Mouse (Mus musculus): Measurements from ENCODE around the gene Eya4.

Eya4 gene

DNA sequence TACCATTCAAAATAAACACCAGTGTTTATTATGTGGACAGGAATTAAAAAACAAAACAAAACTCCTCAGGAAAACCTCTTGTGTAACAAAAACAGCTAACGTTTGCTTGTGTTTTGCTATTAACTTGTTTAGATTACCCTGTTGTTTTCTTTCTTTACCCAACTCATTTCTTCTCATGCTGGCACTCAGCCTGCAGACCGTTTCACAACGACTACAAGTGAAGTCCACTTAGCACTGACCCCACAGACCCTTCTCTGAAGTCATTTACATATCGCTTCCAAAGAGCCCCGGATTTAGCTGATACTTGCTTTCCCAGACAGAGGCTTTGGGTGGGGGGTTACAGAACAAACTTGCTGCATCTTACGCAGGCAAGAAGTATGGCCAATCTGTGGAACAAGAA lies 286.9 kb downstream of the Eya4 start:
- DNase-seq (ENCODE audit: low spot score) = no peak

DNA sequence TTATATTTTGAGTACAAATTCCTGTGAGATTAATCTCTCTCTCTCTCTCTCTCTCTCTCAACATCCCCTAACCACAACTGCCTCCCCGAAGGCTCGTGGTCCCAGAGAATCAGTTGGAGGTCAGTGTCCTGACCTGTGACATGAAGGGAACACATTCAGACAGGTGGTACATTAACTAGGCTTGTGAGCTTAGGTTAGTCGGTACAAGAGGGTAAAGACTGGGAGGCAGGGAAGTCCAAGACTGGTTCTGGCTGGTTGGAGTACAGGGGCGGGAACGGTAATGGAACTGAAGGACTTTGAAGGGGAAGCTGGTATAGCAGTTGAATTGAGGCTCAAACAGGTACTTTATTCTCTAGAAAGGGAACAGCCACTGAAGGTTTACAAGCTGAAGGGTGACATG lies 287.9 kb downstream of the Eya4 start:
- no peak for DNase-seq (ENCODE audit: low spot score)

DNA sequence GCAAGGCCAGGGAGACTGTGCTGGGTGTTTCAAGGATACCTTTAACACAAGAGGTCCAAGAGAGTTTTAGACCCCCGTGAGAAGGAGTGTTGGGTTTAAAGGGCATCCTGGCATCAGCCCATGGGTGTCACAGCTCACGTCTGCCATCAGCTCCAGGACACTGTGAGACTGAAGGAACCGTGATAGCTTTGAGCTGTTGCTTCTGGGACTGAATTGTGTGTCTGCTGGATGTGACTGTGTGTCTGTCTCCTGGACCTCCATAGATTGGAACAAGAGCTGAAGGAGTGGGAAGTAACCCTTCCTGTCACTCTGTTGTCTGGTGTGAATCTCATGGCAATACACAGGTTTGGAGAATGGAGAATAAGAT lies 289.9 kb downstream of the Eya4 start:
- no peak for DNase-seq (ENCODE audit: low spot score)

DNA sequence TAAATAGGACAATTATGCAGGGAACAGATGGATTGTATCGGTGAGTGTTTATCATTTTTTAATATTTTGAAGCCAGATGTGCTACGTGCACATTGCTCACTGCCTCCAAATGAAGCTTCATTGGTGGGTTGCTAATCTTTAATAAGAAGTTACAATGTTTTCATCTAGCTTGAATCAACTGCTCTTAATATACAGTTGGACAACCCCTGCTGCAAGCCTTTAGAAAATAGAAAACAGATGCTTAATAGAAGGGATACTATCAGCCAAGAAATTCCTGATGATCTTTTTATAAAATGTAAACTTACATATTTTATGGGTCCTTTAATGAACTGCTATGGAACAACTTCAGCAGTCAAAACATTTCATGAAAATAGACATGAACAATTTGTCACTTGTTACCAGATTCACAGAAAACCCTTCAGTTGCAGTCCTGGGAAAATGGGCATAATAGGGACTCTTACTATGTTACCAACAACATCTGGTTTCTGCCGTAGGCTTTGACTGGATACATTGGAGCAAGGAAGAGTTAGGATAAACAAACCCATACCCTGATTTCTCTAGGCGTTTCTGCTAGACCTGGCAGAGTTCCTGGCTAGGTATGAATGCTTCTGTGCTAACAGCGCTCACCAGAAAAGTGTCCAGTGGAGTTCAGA lies 290.4 kb downstream of the Eya4 start:
- no peak for DNase-seq (ENCODE audit: low spot score)

DNA sequence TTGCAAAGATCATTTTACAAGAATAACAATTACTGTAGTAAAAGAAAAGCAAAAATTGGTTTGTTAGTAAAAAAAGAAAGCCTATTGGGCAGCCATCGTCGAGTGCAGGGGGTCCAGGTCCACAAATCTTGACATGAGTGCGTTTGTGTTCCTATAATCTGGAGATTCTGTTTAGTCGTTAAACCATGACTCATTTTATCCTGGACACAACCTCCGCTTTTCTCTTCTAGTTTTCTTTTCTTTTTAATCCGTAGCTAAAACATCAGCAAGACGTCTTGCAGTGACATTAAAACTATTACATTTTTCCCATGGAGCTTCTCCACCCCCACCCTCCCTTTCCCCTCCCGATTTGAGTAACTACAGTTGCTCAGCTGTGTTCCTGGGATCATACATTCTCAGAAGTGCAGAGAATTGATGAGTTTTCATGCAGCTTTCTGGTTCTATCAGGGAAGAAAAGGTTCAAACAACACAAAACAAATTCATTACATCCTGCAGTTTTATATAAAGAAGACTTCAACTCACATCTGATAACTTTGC lies 297.1 kb downstream of the Eya4 start:
- no peak for DNase-seq (ENCODE audit: low spot score)

Measured in layer of hippocampus, adult 9-10 months (tissue).